Comparison of ENCODE assay signal across 8 mouse cellular contexts in the genomic region with DNA sequence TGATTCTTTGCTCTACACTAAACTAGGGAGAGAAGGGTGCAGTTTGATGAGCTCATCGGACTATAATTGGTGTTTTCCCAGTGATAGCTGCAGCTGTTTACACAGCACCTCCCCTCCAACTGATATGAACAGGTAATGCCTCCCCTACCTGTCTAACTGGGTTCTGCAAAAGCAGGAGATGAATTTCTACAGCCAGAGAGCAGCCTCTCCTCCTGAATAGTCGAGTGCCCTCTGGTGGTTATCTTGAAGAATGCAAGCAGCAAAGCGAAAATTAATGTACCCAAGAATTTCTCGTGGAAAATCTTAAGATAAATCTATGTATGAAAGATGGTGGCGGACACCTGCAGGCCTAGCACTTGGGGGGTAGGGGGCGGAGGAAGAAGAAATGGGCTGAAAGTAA. TPM values are rescaled to one million over a fixed set of nuclear protein-coding genes. Genes with fewer than 3 reads are reported as not detected.
DNase-seq lines count a peak whose midpoint lies in the region; ATAC-seq and TF ChIP-seq lines count a peak whose summit lies in the region.

No protein-coding gene starts in this region.

- H3K27me3 ChIP-seq in midbrain, embryonic 13.5 days = no peaks in the 10 kb centered on the region
- H3K27me3 ChIP-seq in midbrain, embryonic 10.5 days (ENCODE audit: low read depth, poor library complexity, severe bottlenecking) = no peaks in the 10 kb centered on the region
- H3K27me3 ChIP-seq in midbrain, postnatal 0 days (ENCODE audit: insufficient read depth, low read length) = no peaks in the 10 kb centered on the region

- H3K4me2 ChIP-seq in midbrain, embryonic 13.5 days (replicated peaks) = no peak overlapping the region
- no peak overlapping the region for H3K4me2 ChIP-seq in midbrain, postnatal 0 days (ENCODE audit: low read depth, low read length, poor library complexity, severe bottlenecking)

- no peak overlapping the region for H3K4me3 ChIP-seq in midbrain, embryonic 13.5 days (replicated peaks)
- no peak overlapping the region for H3K4me3 ChIP-seq in midbrain, embryonic 10.5 days
- no peak overlapping the region for H3K4me3 ChIP-seq in midbrain, postnatal 0 days (ENCODE audit: low read depth, low read length)

- no peaks in the 10 kb centered on the region for H3K4me1 ChIP-seq in midbrain, embryonic 13.5 days (replicated peaks)
- H3K4me1 ChIP-seq in midbrain, embryonic 10.5 days = no peaks in the 10 kb centered on the region
- H3K4me1 ChIP-seq in midbrain, postnatal 0 days (ENCODE audit: insufficient read depth, low read length) = no peaks in the 10 kb centered on the region

- ATAC-seq in midbrain, embryonic 13.5 days = peak; percentile 60
- ATAC-seq in midbrain, postnatal 0 days (ENCODE audit: low FRiP score) = peak; percentile 71

- DNase-seq in midbrain, embryonic 10.5 days (ENCODE audit: low spot score) = no peak
- DNase-seq in MN1 (ENCODE audit: low spot score) = peak; percentile 75
- peak; percentile 54 for DNase-seq in cerebellum, adult 9-11 months
- DNase-seq in heart, postnatal 36 days = peak; percentile 39 to 43
- peak; percentile 31 for DNase-seq in left cerebral cortex, postnatal 4 days
- DNase-seq in midbrain, postnatal 0 days (ENCODE audit: low spot score) = peak; percentile 78
- no peak for DNase-seq in ovary, postnatal 36 days (ENCODE audit: low spot score)

- no peak overlapping the region for H3K27ac ChIP-seq in midbrain, embryonic 13.5 days
- no peak overlapping the region for H3K27ac ChIP-seq in midbrain, embryonic 10.5 days (replicated peaks)
- no peak overlapping the region for H3K27ac ChIP-seq in midbrain, postnatal 0 days (ENCODE audit: low read depth, low read length)

- intact Hi-C loops in heart, postnatal 36 days (cut with DNase I) = loop anchor here (2.0 kb wide), 1 partner anchor 29 kb away; no protein-coding TSS in a partner anchor
- intact Hi-C loops in left cerebral cortex, postnatal 4 days (cut with DNase I) = no loop called here

- peak; percentile 98 for TF ChIP-seq CTCF in midbrain, postnatal 0 days (IDR thresholded peaks at IDR 0.05)

- 7% methylated on average over 6 of the region's 6 CpGs for WGBS in midbrain, embryonic 13.5 days
- WGBS in midbrain, embryonic 10.5 days = 19% methylated on average over 6 of the region's 6 CpGs
- 7% methylated on average over 6 of the region's 6 CpGs for WGBS in midbrain, postnatal 0 days

- H3K36me3 ChIP-seq in midbrain, embryonic 13.5 days = no peaks in the 10 kb centered on the region
- H3K36me3 ChIP-seq in midbrain, embryonic 10.5 days = no peaks in the 10 kb centered on the region
- H3K36me3 ChIP-seq in midbrain, postnatal 0 days (ENCODE audit: insufficient read depth, low read length) = no peaks in the 10 kb centered on the region

- H3K9me3 ChIP-seq in midbrain, embryonic 13.5 days = no peaks in the 10 kb centered on the region
- H3K9me3 ChIP-seq in midbrain, embryonic 10.5 days (replicated peaks) = peaks cover 2% of the 10 kb centered on the region; the same call in 1 of the 2 replicates
- H3K9me3 ChIP-seq in midbrain, postnatal 0 days (ENCODE audit: low read length) = no peaks in the 10 kb centered on the region

- H3K9ac ChIP-seq in midbrain, embryonic 13.5 days (replicated peaks) = no peak overlapping the region
- no peak overlapping the region for H3K9ac ChIP-seq in midbrain, postnatal 0 days (replicated peaks; ENCODE audit: low read length, poor library complexity, severe bottlenecking)

RNA-seq across cellular contexts. Expression of a gene that starts 52.1 kb away (rescaled TPM):
- 128 and 133 TPM in 2 replicates for polyA plus RNA-seq in midbrain, embryonic 13.5 days (2015; fragmentation: Nextera tagmentation; extraction: Ambion mirVana)
- 79.2 and 92.9 TPM in 2 replicates for polyA plus RNA-seq in midbrain, embryonic 10.5 days (2016; fragmentation: Nextera tagmentation; extraction: Ambion mirVana)
- 10 to 100 TPM; 52.8 to 56.3 TPM for total RNA-seq in heart, postnatal 36 days (2021)
- total RNA-seq in left cerebral cortex, postnatal 4 days (2021) = 10 to 100 TPM; 73.7 to 78.2 TPM
- 133 and 163 TPM in 2 replicates for total RNA-seq in midbrain, postnatal 0 days (2014; rRNA removed)
- 133 and 134 TPM in 2 replicates for polyA plus RNA-seq in midbrain, postnatal 0 days (2015; fragmentation: Nextera tagmentation; extraction: Ambion mirVana)

Comparison
In these comparisons a context has a peak if more than half of its experiments do, and no peak if none do; other contexts are left out.
1. DNase-seq: peak in MN1 (single experiment), cerebellum, adult 9-11 months (single experiment), heart, postnatal 36 days (2 of 2), left cerebral cortex, postnatal 4 days (single experiment) and midbrain, postnatal 0 days (single experiment); none in midbrain, embryonic 10.5 days (single experiment) and ovary, postnatal 36 days (single experiment).